13 mouse cellular contexts compared by ENCODE assay signal in the genomic region with DNA sequence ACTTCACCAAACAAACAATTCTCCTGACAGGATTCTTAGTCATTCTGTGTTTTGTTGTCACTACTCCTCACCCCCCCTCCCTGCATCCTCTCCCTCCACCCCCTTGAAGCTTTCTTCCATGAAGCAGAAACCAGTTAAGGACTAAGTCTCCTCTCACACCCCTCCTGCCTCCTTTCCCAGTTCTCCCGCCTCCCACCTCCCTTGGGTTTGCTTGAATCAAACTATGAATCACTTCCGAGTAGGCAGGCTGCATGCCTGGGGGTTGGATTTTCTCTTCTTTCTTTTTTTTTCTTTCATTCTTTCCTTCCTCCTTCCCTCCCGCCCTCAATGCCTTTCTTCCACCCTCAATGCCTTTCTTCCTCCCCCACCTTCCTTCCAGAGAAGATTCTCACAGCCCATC.
DNase-seq lines count a peak whose midpoint lies in the region; ATAC-seq lines count a peak whose summit lies in the region.
"Had no signal": no experiment of that assay in that cellular context is flagged by ENCODE, and none has a peak within 500 bp of the region (broad histone marks: within the 10 kb centered on the region; RNA-seq: fewer than 3 reads in every experiment).

No protein-coding gene starts in this region.

- H3K9me3 ChIP-seq in liver, embryonic 12.5 days (replicated peaks): no peaks in the 10 kb centered on the region
- no peaks in the 10 kb centered on the region for H3K9me3 ChIP-seq in forebrain, embryonic 11.5 days (ENCODE audit: control insufficient read depth, low read length)
- H3K9me3 ChIP-seq: forebrain, embryonic 12.5 days; limb, embryonic 13.5 days; midbrain, embryonic 10.5 days had no signal

- H3K9ac ChIP-seq in liver, embryonic 12.5 days: no peak overlapping the region
- H3K9ac ChIP-seq in forebrain, embryonic 11.5 days (ENCODE audit: low read length): no peak overlapping the region
- H3K9ac ChIP-seq: forebrain, embryonic 12.5 days; limb, embryonic 13.5 days had no signal

- 0 out of 2 replicates have a peak overlapping the region, but pooled peaks have one; percentile 37 for H3K27ac ChIP-seq in liver, embryonic 12.5 days
- no peak overlapping the region for H3K27ac ChIP-seq in forebrain, embryonic 11.5 days (ENCODE audit: low read depth, low read length)
- H3K27ac ChIP-seq: forebrain, embryonic 12.5 days; limb, embryonic 13.5 days; midbrain, embryonic 10.5 days had no signal

- H3K27me3 ChIP-seq in liver, embryonic 12.5 days (replicated peaks): no peaks in the 10 kb centered on the region
- H3K27me3 ChIP-seq in forebrain, embryonic 11.5 days (ENCODE audit: control insufficient read depth, insufficient read depth, low read length): no peaks in the 10 kb centered on the region
- H3K27me3 ChIP-seq: forebrain, embryonic 12.5 days; limb, embryonic 13.5 days had no signal

- WGBS in liver, embryonic 12.5 days (ENCODE audit: insufficient replicate concordance): 56% methylated on average over 3 of the region's 3 CpGs
- WGBS in forebrain, embryonic 11.5 days: 66% methylated on average over 3 of the region's 3 CpGs

- DNase-seq in frontal cortex, postnatal 14 days (ENCODE audit: low spot score in 2 of 2): no peak
- DNase-seq in liver: no peak
- DNase-seq in Muller cell, postnatal 12 days (ENCODE audit: inconsistent ontology term): peak; percentile 94
- DNase-seq in heart, postnatal 4 days: peak; percentile 49
- DNase-seq in forebrain, embryonic 11.5 days (ENCODE audit: low spot score): no peak
- DNase-seq in spleen, adult 18-20 months: no peak
- DNase-seq: cerebellum, postnatal 10 days; kidney, postnatal 14 days had no signal

- peak; percentile 93 for ATAC-seq in frontal cortex, adult (ENCODE audit: low TSS enrichment)
- no peak for ATAC-seq in liver, embryonic 12.5 days
- ATAC-seq in forebrain, embryonic 11.5 days (replicated peaks; ENCODE audit: low FRiP score): no peak

- H3K4me3 ChIP-seq in liver, embryonic 12.5 days: no peak overlapping the region
- no peak overlapping the region for H3K4me3 ChIP-seq in forebrain, embryonic 11.5 days (ENCODE audit: low read depth, low read length)
- H3K4me3 ChIP-seq: forebrain, embryonic 12.5 days; limb, embryonic 13.5 days; midbrain, embryonic 10.5 days had no signal

- no peak overlapping the region for H3K4me2 ChIP-seq in liver, embryonic 12.5 days
- no peak overlapping the region for H3K4me2 ChIP-seq in forebrain, embryonic 11.5 days (ENCODE audit: low read depth, low read length, severe bottlenecking)
- H3K4me2 ChIP-seq: forebrain, embryonic 12.5 days; limb, embryonic 13.5 days had no signal

- H3K4me1 ChIP-seq in liver, embryonic 12.5 days: peaks cover 61% of the 10 kb centered on the region
- H3K4me1 ChIP-seq in forebrain, embryonic 11.5 days (replicated peaks; ENCODE audit: control insufficient read depth, insufficient read depth, low read length): no peaks in the 10 kb centered on the region

- no peaks in the 10 kb centered on the region for H3K36me3 ChIP-seq in liver, embryonic 12.5 days
- no peaks in the 10 kb centered on the region; the same call in 1 of the 2 replicates for H3K36me3 ChIP-seq in forebrain, embryonic 11.5 days (ENCODE audit: control insufficient read depth, insufficient read depth, low read length)
- H3K36me3 ChIP-seq: forebrain, embryonic 12.5 days had no signal

Comparison
In these comparisons a context has a peak if more than half of its experiments do, and no peak if none do; other contexts are left out.
1. DNase-seq: peak in Muller cell, postnatal 12 days (single experiment) and heart, postnatal 4 days (single experiment); none in frontal cortex, postnatal 14 days (0 of 2), liver (single experiment), forebrain, embryonic 11.5 days (single experiment) and spleen, adult 18-20 months (0 of 2).